Mouse (Mus musculus) limb, embryonic 13.5 days (tissue): ENCODE measurements around the gene Zfp750. TPM values are rescaled to one million over a fixed set of nuclear protein-coding genes. Genes with fewer than 3 reads are reported as not detected.

Source experiments
- ATAC-seq: fragments of 200-750 bp; cut with Nextera tagmentation; 2 replicates; pipeline ENCODE4 v1.8.0; 2017; ENCODE audit warnings: low read depth, moderate number of reproducible peaks, moderate TSS enrichment; ENCODE audit not compliant: low FRiP score
- H3K27ac ChIP-seq: fragments of 300-500 bp; sonication (generic); 2 replicates; pipeline ENCODE4 v1.5.1; 2015; ENCODE audit warnings: inconsistent platforms, mild to moderate bottlenecking, moderate library complexity
- H3K27me3 ChIP-seq: fragments of 300-500 bp; sonication (generic); 2 replicates; pipeline ENCODE4 v1.6.1; 2015; ENCODE audit warnings: mild to moderate bottlenecking, inconsistent platforms
- H3K36me3 ChIP-seq: fragments of 300-500 bp; sonication (generic); 2 replicates; pipeline ENCODE4 v1.6.1; 2015; ENCODE audit warnings: inconsistent platforms, mild to moderate bottlenecking, moderate library complexity
- H3K4me1 ChIP-seq: fragments of 300-500 bp; sonication (generic); 2 replicates; pipeline ENCODE4 v1.6.1; 2015; ENCODE audit warnings: inconsistent platforms
- H3K4me2 ChIP-seq: fragments of 300-500 bp; sonication (generic); replicated peaks from 2 replicates; pipeline ENCODE4 v1.6.1; 2015; ENCODE audit warnings: inconsistent platforms, mild to moderate bottlenecking, moderate library complexity
- H3K4me3 ChIP-seq: fragments of 300-500 bp; sonication (generic); 2 replicates; pipeline ENCODE4 v1.5.1; 2015; ENCODE audit warnings: moderate library complexity, mild to moderate bottlenecking, inconsistent platforms
- H3K9ac ChIP-seq: fragments of 300-500 bp; sonication (generic); 2 replicates; pipeline ENCODE4 v1.6.1; 2015; ENCODE audit warnings: mild to moderate bottlenecking, inconsistent platforms
- H3K9me3 ChIP-seq: fragments of 300-500 bp; sonication (generic); 2 replicates; pipeline ENCODE4 v1.6.1; 2016; ENCODE audit warnings: inconsistent platforms
- WGBS: fragments of 180-500 bp; shearing (Covaris S2); methylation state at CpG from one replicate; pipeline ENCODE4 v1.1.7; 2015; 5-methylcytosine and 5-hydroxymethylcytosine counted together
- polyA plus RNA-seq: library from polyadenylated mRNA; unstranded; fragments of >200 nt; fragmentation: Nextera tagmentation; extraction: Ambion mirVana; gene quantifications from 2 replicates; pipeline ENCODE4 v1.2.1, GENCODE M21; 2015

Zfp750 gene
- polyA plus RNA-seq, 1 experiment from 2014 or later = 5.4 TPM

GRCm38 (mm10) chr11:121501525-121501924 lies 17.6 kb downstream of the Zfp750 start:
- 79% methylated on average over 4 of the region's 4 CpGs for WGBS
- Histone ChIP-seq H3K27ac (no peak overlapping the region; the same call in 1 of the 2 replicates), H3K36me3 (peaks cover 61% of the 10 kb centered on the region), H3K4me1 (peaks cover 5% of the 10 kb centered on the region; the same call in 1 of the 2 replicates), H3K27me3 (no peaks in the 10 kb centered on the region), H3K4me2 (no peak overlapping the region), H3K4me3 (no peak overlapping the region), H3K9me3 (no peaks in the 10 kb centered on the region), H3K9ac (no peak overlapping the region)
- no peak for ATAC-seq

GRCm38 (mm10) chr11:121500595-121500994 lies 18.5 kb downstream of the Zfp750 start:
- no peaks in the 10 kb centered on the region for H3K9me3 ChIP-seq
- no peak overlapping the region for H3K4me3 ChIP-seq
- peaks cover 5% of the 10 kb centered on the region; the same call in 1 of the 2 replicates for H3K4me1 ChIP-seq
- no peak overlapping the region for H3K4me2 ChIP-seq
- peaks cover 57% of the 10 kb centered on the region for H3K36me3 ChIP-seq
- no peak overlapping the region for H3K27ac ChIP-seq
- ATAC-seq = no peak
- H3K9ac ChIP-seq = no peak overlapping the region
- H3K27me3 ChIP-seq = no peaks in the 10 kb centered on the region

- ATAC-seq = no peak
- no peaks in the 10 kb centered on the region for H3K27me3 ChIP-seq
- no peaks in the 10 kb centered on the region for H3K9me3 ChIP-seq
- H3K9ac ChIP-seq = no peak overlapping the region
- 0 out of 2 replicates have a peak, but pooled peaks cover 1% of the 10 kb centered on the region for H3K4me1 ChIP-seq
- H3K27ac ChIP-seq = no peak overlapping the region
- no peak overlapping the region for H3K4me2 ChIP-seq
- H3K36me3 ChIP-seq = peaks cover 15% of the 10 kb centered on the region
- no peak overlapping the region for H3K4me3 ChIP-seq
Measured at GRCm38 (mm10) chr11:121490651-121491050, 28.5 kb downstream of the Zfp750 start.

DNA sequence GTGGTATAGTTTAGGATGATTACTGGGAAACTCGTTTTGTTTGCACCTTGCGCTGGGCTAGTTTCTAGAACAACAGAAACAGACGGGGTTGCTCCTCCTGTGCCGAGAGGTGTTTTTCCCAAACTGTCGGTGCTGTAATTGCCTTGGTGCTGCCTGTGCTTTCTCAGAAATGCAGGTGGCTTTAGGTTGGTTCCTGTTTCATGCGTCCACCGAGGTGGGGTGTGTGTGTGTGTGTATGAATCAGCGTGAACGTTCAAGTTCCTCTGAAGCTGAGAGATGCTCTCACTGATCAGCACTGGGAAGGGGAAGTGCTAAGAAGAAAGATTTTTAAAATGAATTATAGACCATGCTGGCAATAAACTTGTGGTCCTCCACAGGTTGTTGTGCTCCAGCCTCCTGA lies 33.3 kb downstream of the Zfp750 start:
- H3K4me1 ChIP-seq = 0 out of 2 replicates have a peak, but pooled peaks cover 4% of the 10 kb centered on the region
- H3K36me3 ChIP-seq = peaks cover 11% of the 10 kb centered on the region
- no peaks in the 10 kb centered on the region for H3K9me3 ChIP-seq
- H3K4me2 ChIP-seq = no peak overlapping the region
- no peak overlapping the region for H3K9ac ChIP-seq
- H3K27me3 ChIP-seq = no peaks in the 10 kb centered on the region
- no peak for ATAC-seq
- 60% methylated on average over 9 of the region's 9 CpGs for WGBS
- no peak overlapping the region for H3K4me3 ChIP-seq
- no peak overlapping the region for H3K27ac ChIP-seq

DNA sequence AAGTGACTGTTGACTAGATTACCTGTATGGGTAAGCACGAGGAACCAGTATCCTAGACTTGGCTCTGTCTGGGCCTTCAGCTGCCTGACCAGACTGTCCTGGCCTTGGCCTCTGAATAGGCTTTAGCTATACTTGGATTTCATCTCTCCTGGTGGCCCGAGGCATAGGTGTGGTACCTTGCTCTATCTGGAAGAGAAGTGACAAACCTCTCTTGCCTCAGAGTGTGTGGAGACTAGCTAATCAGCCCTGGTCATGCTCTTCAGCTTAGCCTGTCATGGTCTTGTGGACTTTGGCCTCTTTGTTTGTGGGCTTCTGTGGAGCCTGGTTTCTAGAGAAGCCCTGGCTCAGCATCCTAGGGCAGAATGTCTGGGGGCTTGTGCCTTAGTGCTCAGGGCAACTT lies 38.0 kb downstream of the Zfp750 start:
- no peaks in the 10 kb centered on the region for H3K27me3 ChIP-seq
- no peak overlapping the region for H3K9ac ChIP-seq
- ATAC-seq = no peak
- no peak overlapping the region for H3K4me3 ChIP-seq
- H3K36me3 ChIP-seq = peaks cover 40% of the 10 kb centered on the region
- H3K9me3 ChIP-seq = no peaks in the 10 kb centered on the region
- H3K4me2 ChIP-seq = no peak overlapping the region
- H3K4me1 ChIP-seq = 0 out of 2 replicates have a peak, but pooled peaks cover 4% of the 10 kb centered on the region
- no peak overlapping the region for H3K27ac ChIP-seq
- WGBS = 93% methylated on average over 2 of the region's 2 CpGs

DNA sequence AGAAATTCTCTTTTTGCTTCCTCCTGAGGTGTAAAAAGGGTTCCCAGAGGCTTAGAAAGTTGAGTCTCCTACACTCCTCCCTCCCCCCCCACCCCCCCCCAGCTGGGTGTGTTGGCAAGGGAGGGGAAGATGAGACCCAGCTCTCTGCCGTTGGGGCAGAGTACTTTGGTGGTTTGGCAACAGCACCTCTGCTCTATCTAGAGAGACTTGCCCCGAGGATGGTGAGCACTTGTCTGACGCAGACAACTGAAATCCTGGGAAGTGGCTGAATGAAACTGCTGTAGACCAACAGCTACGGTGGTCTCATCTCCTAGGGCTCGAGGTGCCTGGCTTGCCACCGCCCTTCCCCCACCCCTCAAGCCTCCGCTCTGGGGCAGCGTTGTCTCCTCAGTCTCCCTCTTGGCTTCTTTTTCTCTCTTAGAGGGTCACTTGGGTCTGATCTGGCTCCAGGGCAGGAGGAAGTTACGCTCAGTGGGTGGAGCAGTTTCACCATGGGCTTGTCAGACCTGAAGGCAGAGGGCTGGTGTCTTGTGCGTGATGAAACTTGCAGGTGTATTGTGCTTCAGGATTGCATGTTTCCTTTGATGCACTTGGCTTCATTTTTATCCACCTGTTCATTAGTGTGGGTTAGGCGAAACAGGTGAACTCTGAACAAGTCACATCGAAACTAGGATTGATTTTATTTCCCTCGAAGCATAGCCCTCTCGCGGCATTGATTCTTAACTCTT lies 39.5 kb downstream of the Zfp750 start:
- Histone ChIP-seq H3K27ac (no peak overlapping the region), H3K27me3 (no peaks in the 10 kb centered on the region), H3K4me3 (no peak overlapping the region), H3K36me3 (peaks cover 43% of the 10 kb centered on the region), H3K9me3 (no peaks in the 10 kb centered on the region), H3K9ac (no peak overlapping the region), H3K4me1 (no peaks in the 10 kb centered on the region), H3K4me2 (no peak overlapping the region)
- no peak for ATAC-seq
- 88% methylated on average over 15 of the region's 15 CpGs for WGBS

- no peaks in the 10 kb centered on the region for H3K4me1 ChIP-seq
Measured at GRCm38 (mm10) chr11:121475699-121476415, 43.3 kb downstream of the Zfp750 start.

DNA sequence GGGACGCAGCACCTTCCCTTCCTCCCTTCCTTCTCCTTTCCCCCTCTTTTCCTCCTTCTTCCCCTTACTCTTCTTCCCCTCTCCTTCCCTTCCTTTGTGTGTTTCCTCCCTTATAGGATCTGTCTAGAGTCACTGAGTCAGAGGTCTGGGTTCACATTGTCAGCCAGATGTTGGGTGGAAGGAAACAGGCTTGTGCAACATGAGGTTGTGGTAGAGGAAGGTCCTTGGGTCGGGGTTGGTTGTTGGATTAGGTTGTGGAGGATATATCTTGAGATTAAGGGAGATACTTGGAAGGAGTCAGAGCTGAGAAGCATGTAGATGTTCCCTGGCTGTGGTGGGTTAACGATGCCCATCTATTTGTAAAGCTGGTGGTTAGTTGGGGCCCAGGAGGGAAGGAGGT lies 44.3 kb downstream of the Zfp750 start:
- Histone ChIP-seq H3K4me2 (no peak overlapping the region), H3K9ac (0 out of 2 replicates have a peak overlapping the region, but pooled peaks have one; percentile 8), H3K27ac (no peak overlapping the region), H3K4me3 (no peak overlapping the region), H3K4me1 (no peaks in the 10 kb centered on the region), H3K9me3 (no peaks in the 10 kb centered on the region), H3K36me3 (peaks cover 42% of the 10 kb centered on the region), H3K27me3 (no peaks in the 10 kb centered on the region)
- ATAC-seq = no peak
- 82% methylated on average over 3 of the region's 3 CpGs for WGBS

More at GRCm38 (mm10) chr11:121475699-121476415, 43.3 kb downstream of the Zfp750 start:
- Histone ChIP-seq H3K36me3 (peaks cover 38% of the 10 kb centered on the region), H3K27ac (no peak overlapping the region), H3K9ac (0 out of 2 replicates have a peak overlapping the region, but pooled peaks have one; percentile 15), H3K27me3 (no peaks in the 10 kb centered on the region), H3K4me3 (no peak overlapping the region), H3K4me2 (no peak overlapping the region), H3K9me3 (no peaks in the 10 kb centered on the region)
- WGBS = 37% methylated on average over 9 of the region's 9 CpGs
- ATAC-seq = no peak

DNA sequence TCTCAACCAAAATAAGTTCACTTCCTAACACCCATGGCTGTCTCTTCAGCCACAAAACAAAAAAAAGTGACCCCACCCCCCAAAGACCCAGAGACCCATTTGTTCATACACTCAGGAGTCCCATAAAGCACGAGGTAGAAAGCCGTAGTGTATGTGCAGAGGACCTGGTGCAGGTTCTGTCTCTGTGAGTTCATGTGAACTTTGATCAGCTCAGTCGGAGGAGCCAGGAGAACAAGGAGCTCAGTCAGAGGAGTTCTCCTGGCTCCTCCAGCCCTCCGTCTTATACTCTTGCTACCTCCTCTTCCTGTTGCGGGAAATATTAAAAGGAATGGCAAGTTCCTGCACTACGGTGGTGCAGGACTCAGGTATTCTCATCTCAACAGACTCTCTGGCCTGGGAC lies 51.7 kb downstream of the Zfp750 start:
- Histone ChIP-seq H3K4me3 (no peak overlapping the region), H3K36me3 (peaks cover 61% of the 10 kb centered on the region), H3K4me2 (no peak overlapping the region), H3K27ac (no peak overlapping the region), H3K4me1 (no peaks in the 10 kb centered on the region), H3K27me3 (no peaks in the 10 kb centered on the region), H3K9me3 (no peaks in the 10 kb centered on the region), H3K9ac (no peak overlapping the region)
- ATAC-seq = no peak
- 89% methylated on average over 6 of the region's 6 CpGs for WGBS

Other genes starting within 250 kb of the Zfp750 start
- gene Wdr45b, start 164.9 kb downstream of the Zfp750 start, polyA plus RNA-seq = 108 and 111 TPM in 2 replicates
- 12.1 and 13.1 TPM in 2 replicates for gene Rab40b, start 131.1 kb downstream of the Zfp750 start, polyA plus RNA-seq
- gene Fn3krp, start 97.9 kb downstream of the Zfp750 start, polyA plus RNA-seq = 11.0 and 11.8 TPM in 2 replicates
- 0.47 and 0.91 TPM in 2 replicates for gene Fn3k, start 84.4 kb downstream of the Zfp750 start, polyA plus RNA-seq
- 42.3 TPM in 2 replicates for gene Tbcd, start 67.4 kb downstream of the Zfp750 start, polyA plus RNA-seq
- 8.8 and 10.3 TPM in 2 replicates for gene B3gntl1, start 153.8 kb upstream of the Zfp750 start, polyA plus RNA-seq
- 18.5 and 18.9 TPM in 2 replicates for gene Metrnl, start 182.2 kb upstream of the Zfp750 start, polyA plus RNA-seq